Mouse (Mus musculus) lung, embryonic 14.5 days (tissue): Measurements from ENCODE around the gene Pdx1. TPM values are rescaled to one million over a fixed set of nuclear protein-coding genes. Genes with fewer than 3 reads are reported as not detected.

ENCODE experiments used
- ATAC-seq: fragments of 200-750 bp; cut with Nextera tagmentation; 2 replicates; pipeline ENCODE4 v1.8.0; 2017; ENCODE audit warnings: mild to moderate bottlenecking, moderate TSS enrichment, moderate library complexity; ENCODE audit not compliant: insufficient read depth
- DNase-seq: peaks from one replicate; pipeline ENCODE4 v3.0.0-alpha.2; 2015
- H3K27ac ChIP-seq: fragments of 300-500 bp; sonication (generic); 2 replicates; pipeline ENCODE4 v1.5.1; 2014; ENCODE audit warnings: low read depth, mild to moderate bottlenecking, moderate library complexity
- H3K27me3 ChIP-seq: fragments of 300-500 bp; sonication (generic); 2 replicates; pipeline ENCODE4 v1.6.1; 2014; ENCODE audit warnings: low read length, control low read depth; ENCODE audit not compliant: insufficient read depth
- H3K36me3 ChIP-seq: fragments of 300-500 bp; sonication (generic); 2 replicates; pipeline ENCODE4 v1.6.1; 2014; ENCODE audit warnings: control low read depth; ENCODE audit not compliant: insufficient read depth
- H3K4me1 ChIP-seq: fragments of 300-500 bp; sonication (generic); 2 replicates; pipeline ENCODE4 v1.6.1; 2014; ENCODE audit warnings: antibody characterized with exemption, control low read depth; ENCODE audit not compliant: insufficient read depth
- H3K4me2 ChIP-seq: fragments of 300-500 bp; sonication (generic); 2 replicates; pipeline ENCODE4 v1.6.1; 2014; ENCODE audit warnings: mild to moderate bottlenecking
- H3K4me3 ChIP-seq: fragments of 300-500 bp; sonication (generic); 2 replicates; pipeline ENCODE4 v1.5.1; 2014; ENCODE audit warnings: low read depth, low read length
- H3K9ac ChIP-seq: fragments of 300-500 bp; sonication (generic); 2 replicates; pipeline ENCODE4 v1.6.1; 2014
- H3K9me3 ChIP-seq: fragments of 300-500 bp; sonication (generic); 2 replicates; pipeline ENCODE4 v1.6.1; 2016; ENCODE audit warnings: low read depth, low read length, control low read depth
- CTCF ChIP-seq: IDR thresholded peaks from 2 replicates; pipeline ENCODE4 v1.5.1; 2016; ENCODE audit warnings: antibody characterized with exemption, low read depth
- WGBS: fragments of 180-500 bp; shearing (Covaris S2); extraction: QIAGEN DNeasy Blood & Tissue Kit; methylation state at CpG from one replicate; pipeline ENCODE4 v1.1.7; 2014; 5-methylcytosine and 5-hydroxymethylcytosine counted together
- polyA plus RNA-seq: library from polyadenylated mRNA; unstranded; fragments of >200 nt; fragmentation: Nextera tagmentation; extraction: Ambion mirVana; gene quantifications from 2 replicates; pipeline ENCODE4 v1.2.1, GENCODE M21; 2014

Gene Pdx1
- polyA plus RNA-seq, 1 experiment from 2014 or later: not detected

GRCm38 (mm10) chr5:147261899-147262541 lies 7.7 kb upstream of the Pdx1 start:
- no peak for DNase-seq
- Histone ChIP-seq H3K4me1 (no peaks in the 10 kb centered on the region), H3K27ac (no peak overlapping the region), H3K36me3 (no peaks in the 10 kb centered on the region), H3K4me2 (no peak overlapping the region), H3K27me3 (peaks cover 20% of the 10 kb centered on the region), H3K9ac (no peak overlapping the region), H3K9me3 (no peaks in the 10 kb centered on the region), H3K4me3 (no peak overlapping the region)
- ATAC-seq: no peak
- WGBS: 24% methylated on average over 11 of the region's 11 CpGs
- no peak for TF ChIP-seq CTCF

GRCm38 (mm10) chr5:147263945-147264344 lies 5.8 kb upstream of the Pdx1 start:
- no peak overlapping the region for H3K4me3 ChIP-seq
- no peaks in the 10 kb centered on the region for H3K4me1 ChIP-seq
- DNase-seq (no peak), ATAC-seq (no peak)
- 19% methylated on average over 4 of the region's 4 CpGs for WGBS
- H3K27me3 ChIP-seq: peaks cover 39% of the 10 kb centered on the region
- no peak overlapping the region for H3K9ac ChIP-seq
- no peaks in the 10 kb centered on the region for H3K36me3 ChIP-seq
- no peaks in the 10 kb centered on the region for H3K9me3 ChIP-seq
- no peak for TF ChIP-seq CTCF
- no peak overlapping the region for H3K27ac ChIP-seq
- H3K4me2 ChIP-seq: no peak overlapping the region

- TF ChIP-seq CTCF: no peak
- no peak overlapping the region for H3K4me3 ChIP-seq
- no peak overlapping the region for H3K9ac ChIP-seq
- H3K4me1 ChIP-seq: no peaks in the 10 kb centered on the region
- 5% methylated on average over 6 of the region's 6 CpGs for WGBS
- H3K4me2 ChIP-seq: no peak overlapping the region
- DNase-seq: no peak
- no peak for ATAC-seq
- H3K9me3 ChIP-seq: no peaks in the 10 kb centered on the region
- H3K27me3 ChIP-seq: peaks cover 74% of the 10 kb centered on the region
- no peak overlapping the region for H3K27ac ChIP-seq
- no peaks in the 10 kb centered on the region for H3K36me3 ChIP-seq
These were observed 2.3 kb upstream of the Pdx1 start for GRCm38 (mm10) chr5:147267434-147267833.

- DNase-seq: no peak
These were observed 1.0 kb upstream of the Pdx1 start for GRCm38 (mm10) chr5:147268728-147269127.

GRCm38 (mm10) chr5:147269371-147269770 lies 388 bp upstream of the Pdx1 start:
- no peak for TF ChIP-seq CTCF
- Histone ChIP-seq H3K9me3 (no peaks in the 10 kb centered on the region), H3K36me3 (no peaks in the 10 kb centered on the region), H3K27me3 (peaks cover 89% of the 10 kb centered on the region), H3K4me1 (no peaks in the 10 kb centered on the region), H3K9ac (no peak overlapping the region), H3K4me3 (no peak overlapping the region), H3K4me2 (no peak overlapping the region), H3K27ac (no peak overlapping the region)
- WGBS: 9% methylated on average over 6 of the region's 6 CpGs
- DNase-seq (no peak), ATAC-seq (no peak)

More at GRCm38 (mm10) chr5:147268728-147269127, 1.0 kb upstream of the Pdx1 start:
- Histone ChIP-seq H3K36me3 (no peaks in the 10 kb centered on the region), H3K27ac (no peak overlapping the region), H3K4me3 (no peak overlapping the region), H3K27me3 (peaks cover 86% of the 10 kb centered on the region), H3K9me3 (no peaks in the 10 kb centered on the region), H3K9ac (no peak overlapping the region), H3K4me2 (no peak overlapping the region), H3K4me1 (no peaks in the 10 kb centered on the region)
- TF ChIP-seq CTCF: no peak
- ATAC-seq: no peak
- WGBS: 9% methylated on average over 8 of the region's 8 CpGs

- no peak overlapping the region for H3K27ac ChIP-seq
- no peak overlapping the region for H3K4me3 ChIP-seq
- DNase-seq (no peak), ATAC-seq (no peak)
- H3K9me3 ChIP-seq: no peaks in the 10 kb centered on the region
- peaks cover 99% of the 10 kb centered on the region for H3K27me3 ChIP-seq
- no peaks in the 10 kb centered on the region for H3K36me3 ChIP-seq
- H3K4me1 ChIP-seq: no peaks in the 10 kb centered on the region
- 4% methylated on average over 29 of the region's 29 CpGs for WGBS
- no peak overlapping the region for H3K9ac ChIP-seq
- no peak for TF ChIP-seq CTCF
- H3K4me2 ChIP-seq: no peak overlapping the region
These were observed 1.2 kb downstream of the Pdx1 start for GRCm38 (mm10) chr5:147270673-147271655.
